Mouse (Mus musculus) forebrain, embryonic 16.5 days (tissue): ENCODE data around the gene Qprt. TPM values are rescaled to one million over a fixed set of nuclear protein-coding genes. Genes with fewer than 3 reads are reported as not detected.
"Not testable (repeated sequence)": the region's sequence is repeated elsewhere in the genome, so short reads cannot be mapped to it uniquely, and the experiment has no call there.

Source experiments
- ATAC-seq: fragments of 200-750 bp; cut with Nextera tagmentation; 2 replicates; pipeline ENCODE4 v1.8.0; 2017; ENCODE audit warnings: mild to moderate bottlenecking, moderate library complexity
- H3K27ac ChIP-seq: fragments of 300-500 bp; sonication (generic); 2 replicates; pipeline ENCODE4 v1.5.1; 2014; ENCODE audit warnings: low read length, control low read depth
- H3K27me3 ChIP-seq: fragments of 300-500 bp; sonication (generic); replicated peaks from 2 replicates; pipeline ENCODE4 v1.6.1; 2014; ENCODE audit warnings: low read length; ENCODE audit not compliant: control insufficient read depth, insufficient read depth
- H3K36me3 ChIP-seq: fragments of 300-500 bp; sonication (generic); 2 replicates; pipeline ENCODE4 v1.6.1; 2014; ENCODE audit not compliant: control insufficient read depth, insufficient read depth
- H3K4me1 ChIP-seq: fragments of 300-500 bp; sonication (generic); replicated peaks from 2 replicates; pipeline ENCODE4 v1.6.1; 2014; ENCODE audit warnings: low read length; ENCODE audit not compliant: control insufficient read depth, insufficient read depth
- H3K4me2 ChIP-seq: fragments of 300-500 bp; sonication (generic); 2 replicates; pipeline ENCODE4 v1.6.1; 2014; ENCODE audit warnings: mild to moderate bottlenecking, low read length, control low read depth
- H3K4me3 ChIP-seq: fragments of 300-500 bp; sonication (generic); replicated peaks from 2 replicates; pipeline ENCODE4 v1.5.1; 2014; ENCODE audit warnings: mild to moderate bottlenecking, low read length, control low read depth
- H3K9ac ChIP-seq: fragments of 300-500 bp; sonication (generic); replicated peaks from 2 replicates; pipeline ENCODE4 v1.6.1; 2014; ENCODE audit warnings: low read depth, low read length, control low read depth
- H3K9me3 ChIP-seq: fragments of 300-500 bp; sonication (generic); 2 replicates; pipeline ENCODE4 v1.6.1; 2016; ENCODE audit warnings: low read length; ENCODE audit not compliant: control insufficient read depth
- whole genome bisulfite sequencing: fragments of 180-500 bp; shearing (Covaris S2); extraction: QIAGEN DNeasy Blood & Tissue Kit; methylation state at CpG from one replicate; pipeline ENCODE4 v1.1.7; 2014; 5-methylcytosine and 5-hydroxymethylcytosine counted together
- polyA plus RNA-seq: library from polyadenylated mRNA; unstranded; fragments of >200 nt; fragmentation: Nextera tagmentation; extraction: Ambion mirVana; gene quantifications from 2 replicates; pipeline ENCODE4 v1.2.1, GENCODE M21; 2015

Qprt gene
- polyA plus RNA-seq, 1 experiment from 2014 or later = 0.28 TPM

GRCm38 (mm10) chr7:127090154-127091113, 31.6 kb downstream of the Qprt start:
- Histone ChIP-seq H3K4me3 (no peak overlapping the region), H3K27me3 (no peaks in the 10 kb centered on the region), H3K27ac (no peak overlapping the region), H3K9me3 (no peaks in the 10 kb centered on the region), H3K9ac (no peak overlapping the region), H3K4me1 (0 out of 2 replicates have a peak, but pooled peaks cover 4% of the 10 kb centered on the region), H3K36me3 (no peaks in the 10 kb centered on the region), H3K4me2 (no peak overlapping the region)
- no peak for ATAC-seq
- 85% methylated on average over 19 of the region's 20 CpGs for WGBS

- no peaks in the 10 kb centered on the region for H3K36me3 ChIP-seq
- H3K4me1 ChIP-seq = 0 out of 2 replicates have a peak, but pooled peaks cover 4% of the 10 kb centered on the region
- H3K27ac ChIP-seq = no peak overlapping the region
- H3K9ac ChIP-seq = peak overlapping the region; percentile 15; the same call in 1 of the 2 replicates
- peak overlapping the region; percentile 38 for H3K4me2 ChIP-seq
- 22% methylated on average over 27 of the region's 27 CpGs for WGBS
- no peak overlapping the region for H3K4me3 ChIP-seq
- ATAC-seq = no peak
- H3K27me3 ChIP-seq = no peaks in the 10 kb centered on the region
- no peaks in the 10 kb centered on the region for H3K9me3 ChIP-seq
These were observed 32.9 kb downstream of the Qprt start for GRCm38 (mm10) chr7:127088901-127089845.

GRCm38 (mm10) chr7:127088083-127088482, 33.9 kb downstream of the Qprt start:
- H3K4me3 ChIP-seq = no peak overlapping the region
- H3K27me3 ChIP-seq = no peaks in the 10 kb centered on the region
- no peak overlapping the region for H3K4me2 ChIP-seq
- 0 out of 2 replicates have a peak, but pooled peaks cover 4% of the 10 kb centered on the region for H3K4me1 ChIP-seq
- H3K27ac ChIP-seq = no peak overlapping the region
- H3K9ac ChIP-seq = no peak overlapping the region
- WGBS = 94% methylated on average over 3 of the region's 3 CpGs
- no peaks in the 10 kb centered on the region for H3K36me3 ChIP-seq
- no peaks in the 10 kb centered on the region for H3K9me3 ChIP-seq
- no peak for ATAC-seq

- not testable (repeated sequence) for H3K9ac ChIP-seq, H3K4me3 ChIP-seq, H3K4me2 ChIP-seq, H3K27me3 ChIP-seq, H3K36me3 ChIP-seq, ATAC-seq, H3K27ac ChIP-seq, H3K9me3 ChIP-seq, H3K4me1 ChIP-seq
- WGBS = 84% methylated on average over 6 of the region's 6 CpGs
These were observed 34.6 kb downstream of the Qprt start, which contains the start of gene Zg16 for GRCm38 (mm10) chr7:127087278-127088010. Zg16 (minus strand) TSS chr7:127087328.

GRCm38 (mm10) chr7:127085751-127086150, 36.3 kb downstream of the Qprt start:
- H3K9ac ChIP-seq, H3K27me3 ChIP-seq, H3K9me3 ChIP-seq, H3K27ac ChIP-seq, H3K4me3 ChIP-seq, H3K4me1 ChIP-seq, ATAC-seq, H3K36me3 ChIP-seq, H3K4me2 ChIP-seq: not testable (repeated sequence)
- WGBS = 89% methylated on average over 6 of the region's 6 CpGs

- no peaks in the 10 kb centered on the region for H3K9me3 ChIP-seq
- H3K36me3 ChIP-seq = no peaks in the 10 kb centered on the region
- no peak for ATAC-seq
- 0 out of 2 replicates have a peak, but pooled peaks cover 4% of the 10 kb centered on the region for H3K4me1 ChIP-seq
- no peaks in the 10 kb centered on the region for H3K27me3 ChIP-seq
- no peak overlapping the region for H3K4me2 ChIP-seq
- no peak overlapping the region for H3K27ac ChIP-seq
- H3K4me3 ChIP-seq = no peak overlapping the region
- 86% methylated on average over 2 of the region's 2 CpGs for WGBS
- no peak overlapping the region for H3K9ac ChIP-seq
These were observed 37.2 kb downstream of the Qprt start for GRCm38 (mm10) chr7:127084794-127085193.

GRCm38 (mm10) chr7:127083689-127084088, 38.3 kb downstream of the Qprt start:
- no peaks in the 10 kb centered on the region for H3K27me3 ChIP-seq
- H3K4me2 ChIP-seq = no peak overlapping the region
- no peak overlapping the region for H3K27ac ChIP-seq
- no peaks in the 10 kb centered on the region for H3K9me3 ChIP-seq
- H3K4me1 ChIP-seq = no peaks in the 10 kb centered on the region
- no peaks in the 10 kb centered on the region for H3K36me3 ChIP-seq
- H3K4me3 ChIP-seq = no peak overlapping the region
- WGBS = 92% methylated on average over 4 of the region's 4 CpGs
- no peak for ATAC-seq
- no peak overlapping the region for H3K9ac ChIP-seq

- Histone ChIP-seq H3K27me3 (no peaks in the 10 kb centered on the region), H3K9me3 (no peaks in the 10 kb centered on the region), H3K9ac (no peak overlapping the region), H3K36me3 (no peaks in the 10 kb centered on the region), H3K4me2 (no peak overlapping the region), H3K4me1 (no peaks in the 10 kb centered on the region), H3K27ac (no peak overlapping the region), H3K4me3 (no peak overlapping the region)
- ATAC-seq = no peak
- 72% methylated on average over 2 of the region's 2 CpGs for WGBS
These were observed 39.0 kb downstream of the Qprt start for GRCm38 (mm10) chr7:127082995-127083394.
